ENCODE assay signal across 12 mouse cellular contexts in the genomic region with DNA sequence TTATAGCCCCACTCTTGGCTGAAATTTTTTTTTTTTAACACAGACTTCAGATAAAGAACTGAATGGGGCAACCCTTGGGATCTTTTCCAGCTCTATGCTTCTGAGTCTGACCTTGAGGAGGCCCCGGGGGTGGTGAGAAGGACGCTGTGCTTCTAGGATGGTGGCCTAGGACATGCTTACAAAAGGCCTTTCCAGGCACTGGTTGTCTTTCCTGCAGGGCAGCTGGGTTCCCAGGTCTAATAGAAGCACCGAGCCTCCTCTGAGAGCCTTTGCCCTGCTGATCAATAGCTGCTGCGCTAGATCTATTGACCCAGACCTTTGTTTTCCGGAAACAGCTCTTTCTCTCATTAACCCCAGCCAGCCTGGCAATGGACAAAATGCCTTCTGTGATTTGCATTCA. TPM values are rescaled to one million over a fixed set of nuclear protein-coding genes. Genes with fewer than 3 reads are reported as not detected.
DNase-seq lines count a peak whose midpoint lies in the region; ATAC-seq and TF ChIP-seq lines count a peak whose summit lies in the region.
"Had no signal": no experiment of that assay in that cellular context is flagged by ENCODE, and none has a peak within 500 bp of the region (broad histone marks: within the 10 kb centered on the region; RNA-seq: fewer than 3 reads in every experiment).

No protein-coding gene starts in this region.

- no peak overlapping the region for H3K9ac ChIP-seq in midbrain, embryonic 12.5 days (replicated peaks)
- H3K9ac ChIP-seq: kidney, embryonic 15.5 days; lung, embryonic 15.5 days had no signal

- DNase-seq in adrenal gland, adult 2 months: peak; percentile 51
- DNase-seq in adrenal gland, postnatal 4 days (ENCODE audit: low spot score in 2 of 2): no peak
- DNase-seq in lung, adult 2 months: peak; percentile 6
- no peak for DNase-seq in lung, postnatal 14 days
- DNase-seq in embryonic facial prominence, embryonic 10.5 days (ENCODE audit: low spot score): peak; percentile 15
- no peak for DNase-seq in kidney, adult 9 months
- DNase-seq: cerebellum, postnatal 10 days; heart, postnatal 10 days had no signal

- no peak for TF ChIP-seq POLR2A in lung, adult 2 months (IDR thresholded peaks at IDR 0.05; ENCODE audit: borderline replicate concordance, extremely low read depth, low read depth, low read length)

- H3K27ac ChIP-seq in embryonic facial prominence, embryonic 10.5 days (replicated peaks): no peak overlapping the region; the same call in 1 of the 2 replicates
- H3K27ac ChIP-seq in midbrain, embryonic 12.5 days (replicated peaks): 0 out of 2 replicates have a peak overlapping the region, but pooled peaks have one; percentile 32
- H3K27ac ChIP-seq: kidney, embryonic 15.5 days; lung, embryonic 15.5 days had no signal

- TF ChIP-seq CTCF in lung, adult 2 months (IDR thresholded peaks at IDR 0.05; ENCODE audit: insufficient read depth, low read length): no peak

- no peak overlapping the region for H3K4me3 ChIP-seq in lung, adult 2 months (replicated peaks; ENCODE audit: extremely low read depth, low read depth, low read length)
- no peak overlapping the region for H3K4me3 ChIP-seq in embryonic facial prominence, embryonic 10.5 days
- no peak overlapping the region for H3K4me3 ChIP-seq in midbrain, embryonic 12.5 days
- H3K4me3 ChIP-seq: kidney, embryonic 15.5 days; lung, embryonic 15.5 days had no signal

- H3K36me3 ChIP-seq in embryonic facial prominence, embryonic 10.5 days (replicated peaks): no peaks in the 10 kb centered on the region
- H3K36me3 ChIP-seq in midbrain, embryonic 12.5 days: no peaks in the 10 kb centered on the region
- H3K36me3 ChIP-seq: kidney, embryonic 15.5 days; lung, embryonic 15.5 days had no signal

- no peaks in the 10 kb centered on the region for H3K9me3 ChIP-seq in embryonic facial prominence, embryonic 10.5 days
- H3K9me3 ChIP-seq in midbrain, embryonic 12.5 days: no peaks in the 10 kb centered on the region
- H3K9me3 ChIP-seq: kidney, embryonic 15.5 days; lung, embryonic 15.5 days had no signal

- WGBS in lung, adult 2 months: 60% methylated on average over 5 of the region's 5 CpGs
- 42% methylated on average over 5 of the region's 5 CpGs for WGBS in embryonic facial prominence, embryonic 10.5 days
- 36% methylated on average over 5 of the region's 5 CpGs for WGBS in midbrain, embryonic 12.5 days

- peaks cover 18% of the 10 kb centered on the region for H3K4me1 ChIP-seq in lung, adult 2 months (ENCODE audit: control insufficient read depth, insufficient read depth, low read length)
- peaks cover 12% of the 10 kb centered on the region for H3K4me1 ChIP-seq in embryonic facial prominence, embryonic 10.5 days
- H3K4me1 ChIP-seq in midbrain, embryonic 12.5 days: no peaks in the 10 kb centered on the region
- H3K4me1 ChIP-seq: kidney, embryonic 15.5 days had no signal

- H3K4me2 ChIP-seq in midbrain, embryonic 12.5 days (replicated peaks): no peak overlapping the region
- H3K4me2 ChIP-seq: kidney, embryonic 15.5 days; lung, embryonic 15.5 days had no signal

- no peaks in the 10 kb centered on the region for H3K27me3 ChIP-seq in embryonic facial prominence, embryonic 10.5 days (replicated peaks; ENCODE audit: low read depth, poor library complexity, severe bottlenecking)
- no peaks in the 10 kb centered on the region for H3K27me3 ChIP-seq in midbrain, embryonic 12.5 days
- H3K27me3 ChIP-seq: kidney, embryonic 15.5 days; lung, embryonic 15.5 days had no signal

- 0 out of 2 replicates have a peak, but pooled peaks have one; percentile 36 for ATAC-seq in midbrain, embryonic 12.5 days (ENCODE audit: low FRiP score, low read depth)
- ATAC-seq in megakaryocyte-erythroid progenitor cell, adult 5-6 weeks (replicated peaks; ENCODE audit: low FRiP score, low TSS enrichment, poor library complexity, severe bottlenecking): no peak

RNA-seq across cellular contexts. Expression of gene Aplnr, which starts 40.1 kb away (rescaled TPM):
- total RNA-seq in adrenal gland, adult 2 months (2021): 10 to 100 TPM in 1 of 2 experiments, 1 to 10 TPM in 1; 7.7 to 14.3 TPM
- polyA plus RNA-seq in adrenal gland, adult 2 months (2012; rRNA removed): 9.4 and 12.1 TPM in 2 replicates
- total RNA-seq in adrenal gland, postnatal 4 days (2021): 10 to 100 TPM; 94.0 to 99.4 TPM
- polyA plus RNA-seq in lung, adult 2 months (2012; rRNA removed): 62.0 and 66.0 TPM in 2 replicates
- polyA plus RNA-seq in embryonic facial prominence, embryonic 10.5 days (2016; fragmentation: Nextera tagmentation; extraction: Ambion mirVana): 40.2 and 42.2 TPM in 2 replicates
- polyA plus RNA-seq in midbrain, embryonic 12.5 days (2016; fragmentation: Nextera tagmentation; extraction: Ambion mirVana): 32.9 and 33.8 TPM in 2 replicates
- total RNA-seq in megakaryocyte-erythroid progenitor cell, adult 5-6 weeks (2014; fragmentation: Nextera tagmentation): not detected in 2 replicates
- total RNA-seq in megakaryocyte-erythroid progenitor cell, adult 5-6 weeks (2017): not detected in 2 replicates

RNA-seq across cellular contexts. Expression of gene Tnks1bp1, which starts 48.1 kb away (rescaled TPM):
- total RNA-seq in adrenal gland, adult 2 months (2021): 100 to 1,000 TPM in 1 of 2 experiments, 10 to 100 TPM in 1; 87.8 to 114 TPM
- polyA plus RNA-seq in adrenal gland, adult 2 months (2012; rRNA removed): 66.5 and 78.9 TPM in 2 replicates
- 100 to 1,000 TPM; 138 to 142 TPM for total RNA-seq in adrenal gland, postnatal 4 days (2021)
- polyA plus RNA-seq in lung, adult 2 months (2012; rRNA removed): 208 and 218 TPM in 2 replicates
- 31.5 and 33.1 TPM in 2 replicates for polyA plus RNA-seq in embryonic facial prominence, embryonic 10.5 days (2016; fragmentation: Nextera tagmentation; extraction: Ambion mirVana)
- polyA plus RNA-seq in midbrain, embryonic 12.5 days (2016; fragmentation: Nextera tagmentation; extraction: Ambion mirVana): 40.3 and 48.0 TPM in 2 replicates
- total RNA-seq in megakaryocyte-erythroid progenitor cell, adult 5-6 weeks (2014; fragmentation: Nextera tagmentation): 0.20 and 1.2 TPM in 2 replicates
- 0.69 and 1.0 TPM in 2 replicates for total RNA-seq in megakaryocyte-erythroid progenitor cell, adult 5-6 weeks (2017)

RNA-seq across cellular contexts. Expression of gene P2rx3, which starts 58.6 kb away (rescaled TPM):
- total RNA-seq in adrenal gland, adult 2 months (2021): 1 to 10 TPM; 1.1 to 1.4 TPM
- 0.54 and 0.83 TPM in 2 replicates for polyA plus RNA-seq in adrenal gland, adult 2 months (2012; rRNA removed)
- total RNA-seq in adrenal gland, postnatal 4 days (2021): 1 to 10 TPM; 1.8 to 2.1 TPM
- polyA plus RNA-seq in lung, adult 2 months (2012; rRNA removed): 0.20 and 0.27 TPM in 2 replicates
- polyA plus RNA-seq in embryonic facial prominence, embryonic 10.5 days (2016; fragmentation: Nextera tagmentation; extraction: Ambion mirVana): 10.0 and 11.5 TPM in 2 replicates
- 3.2 and 4.1 TPM in 2 replicates for polyA plus RNA-seq in midbrain, embryonic 12.5 days (2016; fragmentation: Nextera tagmentation; extraction: Ambion mirVana)
- 1.1 and 2.0 TPM in 2 replicates for total RNA-seq in megakaryocyte-erythroid progenitor cell, adult 5-6 weeks (2014; fragmentation: Nextera tagmentation)
- not detected in 2 replicates for total RNA-seq in megakaryocyte-erythroid progenitor cell, adult 5-6 weeks (2017)

RNA-seq across cellular contexts. Expression of gene Ssrp1, which starts 58.9 kb away (rescaled TPM):
- total RNA-seq in adrenal gland, adult 2 months (2021): 100 to 1,000 TPM; 105 to 125 TPM
- 78.7 and 92.2 TPM in 2 replicates for polyA plus RNA-seq in adrenal gland, adult 2 months (2012; rRNA removed)
- 100 to 1,000 TPM; 184 to 197 TPM for total RNA-seq in adrenal gland, postnatal 4 days (2021)
- polyA plus RNA-seq in lung, adult 2 months (2012; rRNA removed): 72.9 and 97.8 TPM in 2 replicates
- polyA plus RNA-seq in embryonic facial prominence, embryonic 10.5 days (2016; fragmentation: Nextera tagmentation; extraction: Ambion mirVana): 419 and 425 TPM in 2 replicates
- 261 and 262 TPM in 2 replicates for polyA plus RNA-seq in midbrain, embryonic 12.5 days (2016; fragmentation: Nextera tagmentation; extraction: Ambion mirVana)
- 245 and 274 TPM in 2 replicates for total RNA-seq in megakaryocyte-erythroid progenitor cell, adult 5-6 weeks (2014; fragmentation: Nextera tagmentation)
- total RNA-seq in megakaryocyte-erythroid progenitor cell, adult 5-6 weeks (2017): 432 and 481 TPM in 2 replicates

Comparison
In these comparisons a context has a peak if more than half of its experiments do, and no peak if none do; other contexts are left out.
1. DNase-seq: peak in adrenal gland, adult 2 months (single experiment), lung, adult 2 months (single experiment) and embryonic facial prominence, embryonic 10.5 days (single experiment); none in adrenal gland, postnatal 4 days (0 of 2), lung, postnatal 14 days (single experiment) and kidney, adult 9 months (single experiment).